Mouse (Mus musculus): Measurements from ENCODE around the gene Pygm. TPM values are rescaled to one million over a fixed set of nuclear protein-coding genes. Genes with fewer than 3 reads are reported as not detected.

Gene Pygm
- polyA plus RNA-seq, 1 experiment from 2014 or later, result 6.8 TPM

DNA sequence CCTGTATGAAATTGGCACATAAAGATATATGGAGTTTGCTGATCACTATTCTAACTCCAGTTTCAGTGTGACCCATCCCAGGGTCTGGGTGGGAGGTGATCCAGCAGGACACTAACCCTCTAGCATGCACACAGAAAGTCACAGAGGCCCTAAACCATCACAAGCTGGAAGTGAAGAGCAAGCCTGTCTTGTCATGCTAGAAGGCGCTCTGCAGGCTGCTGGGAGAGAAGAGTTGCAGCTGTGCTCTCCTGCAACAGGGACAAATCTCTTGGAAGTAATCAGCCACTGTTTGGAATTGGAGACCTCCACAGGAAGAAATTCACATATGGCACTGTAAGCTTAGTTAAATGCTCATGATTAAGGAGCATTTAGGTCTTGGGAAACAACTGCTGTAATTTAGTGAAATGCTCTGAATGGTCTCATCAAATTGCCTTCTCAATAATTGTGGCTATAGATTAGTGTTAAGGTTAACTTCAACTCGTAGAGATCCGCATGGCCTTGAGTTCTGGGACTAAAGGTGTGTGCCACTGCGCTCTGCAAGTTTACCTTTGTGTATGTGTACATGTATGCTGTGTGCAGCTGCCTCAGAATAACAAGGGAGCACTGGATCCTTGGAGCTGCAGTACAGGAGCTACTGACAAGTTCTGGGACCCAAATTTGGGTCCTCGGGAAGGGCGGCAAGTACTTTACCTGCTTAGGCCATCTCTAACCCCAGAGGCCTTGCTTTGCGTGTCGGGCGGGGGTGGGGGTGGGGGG, 3.6 kb upstream of the Pygm start:
- H3K27ac ChIP-seq (ENCODE audit: low read length), result no peak overlapping the region
- H3K36me3 ChIP-seq (ENCODE audit: control insufficient read depth, insufficient read depth, low read length), result peaks cover 17% of the 10 kb centered on the region
- 88% methylated on average over 9 of the region's 9 CpGs for WGBS
- no peak overlapping the region for H3K9ac ChIP-seq (ENCODE audit: low read depth, low read length)
- H3K4me2 ChIP-seq (ENCODE audit: low read depth, low read length), result no peak overlapping the region
- peaks cover 20% of the 10 kb centered on the region for H3K4me1 ChIP-seq (ENCODE audit: control insufficient read depth, insufficient read depth, low read length)
- H3K27me3 ChIP-seq (replicated peaks; ENCODE audit: control insufficient read depth, insufficient read depth, low read length), result no peaks in the 10 kb centered on the region
- no peak for ATAC-seq
- no peaks in the 10 kb centered on the region for H3K9me3 ChIP-seq (ENCODE audit: control insufficient read depth, low read length)
- no peak overlapping the region for H3K4me3 ChIP-seq (ENCODE audit: low read length)

DNA sequence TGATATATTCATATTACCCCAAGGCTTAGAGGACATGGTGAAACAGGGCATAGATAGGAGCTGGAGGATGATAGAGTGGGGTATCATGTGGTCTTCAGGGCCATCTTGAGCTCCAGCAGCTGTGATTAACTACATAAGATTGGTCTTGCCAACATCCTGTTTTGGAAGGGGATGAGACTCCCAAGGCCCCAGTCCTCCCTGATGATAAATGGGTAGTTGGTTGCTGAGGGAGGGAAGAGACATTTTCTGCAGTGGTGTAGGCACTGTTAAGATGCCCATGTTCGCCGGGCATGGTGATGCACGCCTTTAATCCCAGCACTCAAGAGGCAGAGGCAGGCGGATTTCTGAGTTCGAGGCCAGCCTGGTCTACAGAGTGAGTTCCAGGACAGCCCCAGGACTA, 3.0 kb upstream of the Pygm start:
- H3K4me3 ChIP-seq (ENCODE audit: low read length), result no peak overlapping the region
- WGBS, result 94% methylated on average over 5 of the region's 5 CpGs
- H3K27ac ChIP-seq (ENCODE audit: low read length), result no peak overlapping the region
- no peak overlapping the region for H3K4me2 ChIP-seq (ENCODE audit: low read depth, low read length)
- H3K9me3 ChIP-seq (ENCODE audit: control insufficient read depth, low read length), result no peaks in the 10 kb centered on the region
- H3K27me3 ChIP-seq (replicated peaks; ENCODE audit: control insufficient read depth, insufficient read depth, low read length), result no peaks in the 10 kb centered on the region
- ATAC-seq, result no peak
- H3K4me1 ChIP-seq (ENCODE audit: control insufficient read depth, insufficient read depth, low read length), result peaks cover 22% of the 10 kb centered on the region
- H3K9ac ChIP-seq (ENCODE audit: low read depth, low read length), result no peak overlapping the region
- peaks cover 13% of the 10 kb centered on the region for H3K36me3 ChIP-seq (ENCODE audit: control insufficient read depth, insufficient read depth, low read length)

DNA sequence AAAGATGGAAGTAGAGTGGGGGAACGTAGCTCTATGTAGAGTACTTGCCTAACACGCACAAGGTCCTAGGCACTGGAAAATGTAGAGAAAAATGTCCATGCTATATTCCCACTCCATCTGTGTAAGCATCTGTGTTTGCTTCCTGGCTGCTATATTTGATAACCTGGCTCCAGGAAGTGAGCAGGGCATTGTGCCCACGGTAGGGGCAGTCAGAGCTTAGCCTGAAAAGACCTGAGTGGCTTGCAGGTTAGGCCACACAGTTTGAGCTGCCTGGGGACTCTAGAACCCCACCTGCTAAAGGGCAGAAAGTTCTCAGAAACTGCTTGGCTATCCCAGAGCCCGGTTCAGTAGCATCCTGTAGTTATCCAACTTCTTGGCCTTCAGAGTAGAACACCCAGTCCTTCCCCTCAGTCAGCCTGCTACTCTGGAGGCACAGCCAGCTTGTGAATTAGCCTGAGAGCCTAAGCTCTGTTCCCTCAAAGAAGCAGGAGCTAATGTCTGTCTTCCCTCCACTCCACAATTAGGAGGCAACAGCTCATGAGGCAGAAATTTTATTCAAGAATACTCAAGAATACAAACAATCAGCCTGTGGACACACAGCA, 1.8 kb upstream of the Pygm start:
- no peak overlapping the region for H3K4me2 ChIP-seq (ENCODE audit: low read depth, low read length)
- ATAC-seq, result no peak
- H3K27ac ChIP-seq (ENCODE audit: low read length), result no peak overlapping the region
- peaks cover 22% of the 10 kb centered on the region for H3K4me1 ChIP-seq (ENCODE audit: control insufficient read depth, insufficient read depth, low read length)
- H3K36me3 ChIP-seq (ENCODE audit: control insufficient read depth, insufficient read depth, low read length), result peaks cover 8% of the 10 kb centered on the region; the same call in 1 of the 2 replicates
- no peaks in the 10 kb centered on the region for H3K9me3 ChIP-seq (ENCODE audit: control insufficient read depth, low read length)
- no peak overlapping the region for H3K9ac ChIP-seq (ENCODE audit: low read depth, low read length)
- no peaks in the 10 kb centered on the region for H3K27me3 ChIP-seq (replicated peaks; ENCODE audit: control insufficient read depth, insufficient read depth, low read length)
- 72% methylated on average over 4 of the region's 4 CpGs for WGBS
- H3K4me3 ChIP-seq (ENCODE audit: low read length), result no peak overlapping the region

DNA sequence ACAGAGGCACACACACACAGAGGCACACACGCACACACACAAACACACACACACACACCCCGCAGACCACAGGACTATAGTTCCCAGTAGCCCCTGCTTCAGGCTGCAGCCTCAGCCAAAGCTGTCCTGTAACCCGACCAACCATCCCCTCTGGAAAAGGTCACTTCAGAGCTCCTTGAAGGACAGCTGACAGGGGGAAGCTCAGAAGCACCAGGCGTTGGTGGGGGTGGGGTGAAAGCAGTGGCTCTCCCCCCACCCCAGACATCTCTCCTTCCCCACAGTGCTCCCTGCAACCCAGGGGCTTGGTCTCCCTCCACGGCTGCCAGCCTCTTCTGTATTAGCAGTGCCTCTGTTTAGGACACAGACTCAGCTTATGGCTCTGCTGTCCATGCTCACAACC, 729 bp upstream of the Pygm start:
- no peaks in the 10 kb centered on the region for H3K9me3 ChIP-seq (ENCODE audit: control insufficient read depth, low read length)
- no peak for ATAC-seq
- peaks cover 22% of the 10 kb centered on the region for H3K4me1 ChIP-seq (ENCODE audit: control insufficient read depth, insufficient read depth, low read length)
- no peak overlapping the region for H3K9ac ChIP-seq (ENCODE audit: low read depth, low read length)
- WGBS, result 47% methylated on average over 5 of the region's 5 CpGs
- no peaks in the 10 kb centered on the region for H3K27me3 ChIP-seq (replicated peaks; ENCODE audit: control insufficient read depth, insufficient read depth, low read length)
- H3K36me3 ChIP-seq (ENCODE audit: control insufficient read depth, insufficient read depth, low read length), result peaks cover 2% of the 10 kb centered on the region; the same call in 1 of the 2 replicates
- H3K4me3 ChIP-seq (ENCODE audit: low read length), result no peak overlapping the region
- H3K4me2 ChIP-seq (ENCODE audit: low read depth, low read length), result no peak overlapping the region
- peak overlapping the region; percentile 49; the same call in 1 of the 2 replicates for H3K27ac ChIP-seq (ENCODE audit: low read length)

DNA sequence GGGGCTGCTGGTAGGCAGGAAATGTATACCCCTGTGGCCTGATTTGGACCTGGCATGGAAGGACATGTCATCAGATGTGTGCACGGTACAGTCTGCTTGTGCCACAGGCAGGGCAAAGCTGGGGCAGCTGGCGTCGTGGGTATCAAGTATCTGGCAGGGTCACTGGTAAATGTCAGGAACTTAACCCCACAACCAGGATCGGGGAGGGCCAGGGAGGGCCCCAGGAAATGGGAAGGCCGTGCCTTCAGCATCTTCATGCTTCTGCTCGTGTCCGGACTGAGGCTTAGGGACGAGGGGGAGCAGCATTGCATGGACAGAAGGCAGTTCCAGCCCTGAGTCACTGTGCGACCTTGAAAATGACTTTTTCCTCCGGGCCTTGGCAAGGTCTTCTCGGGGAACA, 755 bp downstream of the Pygm start:
- no peaks in the 10 kb centered on the region for H3K27me3 ChIP-seq (replicated peaks; ENCODE audit: control insufficient read depth, insufficient read depth, low read length)
- H3K36me3 ChIP-seq (ENCODE audit: control insufficient read depth, insufficient read depth, low read length), result no peaks in the 10 kb centered on the region
- H3K4me3 ChIP-seq (ENCODE audit: low read length), result no peak overlapping the region
- WGBS, result 80% methylated on average over 11 of the region's 11 CpGs
- H3K4me2 ChIP-seq (ENCODE audit: low read depth, low read length), result no peak overlapping the region
- H3K4me1 ChIP-seq (ENCODE audit: control insufficient read depth, insufficient read depth, low read length), result peaks cover 33% of the 10 kb centered on the region
- no peak for ATAC-seq
- H3K9me3 ChIP-seq (ENCODE audit: control insufficient read depth, low read length), result no peaks in the 10 kb centered on the region
- no peak overlapping the region for H3K27ac ChIP-seq (ENCODE audit: low read length)
- H3K9ac ChIP-seq (ENCODE audit: low read depth, low read length), result no peak overlapping the region

DNA sequence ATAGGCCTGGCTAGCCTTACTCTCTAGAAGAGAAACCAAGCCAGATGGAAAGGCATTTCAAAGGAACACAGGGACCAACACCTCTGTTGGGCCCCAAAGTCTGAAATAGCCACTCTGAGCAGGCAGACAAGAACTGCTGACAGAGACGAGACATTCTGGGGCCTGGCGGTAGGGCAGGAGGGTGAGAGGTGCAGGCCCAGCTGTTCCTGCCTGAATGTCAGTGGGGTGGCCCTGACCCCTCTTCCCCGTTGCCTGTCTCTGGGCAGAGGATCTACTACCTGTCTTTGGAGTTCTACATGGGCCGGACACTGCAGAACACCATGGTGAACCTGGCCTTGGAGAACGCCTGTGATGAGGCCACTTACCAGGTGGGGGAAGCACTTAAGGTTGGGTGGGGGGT, 1.2 kb downstream of the Pygm start:
- 80% methylated on average over 5 of the region's 5 CpGs for WGBS
- no peak overlapping the region for H3K4me2 ChIP-seq (ENCODE audit: low read depth, low read length)

DNA sequence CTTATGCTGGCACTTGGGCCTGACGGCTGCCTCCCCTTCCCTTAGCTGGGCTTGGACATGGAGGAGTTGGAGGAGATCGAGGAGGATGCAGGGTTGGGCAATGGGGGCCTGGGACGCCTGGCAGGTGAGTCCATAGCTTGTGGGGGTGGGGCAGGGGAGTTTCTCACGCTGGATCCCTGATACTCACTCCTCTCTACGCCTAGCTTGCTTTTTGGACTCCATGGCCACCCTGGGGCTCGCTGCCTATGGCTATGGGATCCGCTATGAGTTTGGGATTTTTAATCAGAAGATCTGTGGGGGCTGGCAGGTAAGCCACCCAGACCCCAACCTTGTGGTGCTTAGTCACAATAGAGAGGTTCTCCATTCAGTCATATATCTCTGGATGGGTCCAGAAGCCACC, 1.6 kb downstream of the Pygm start:
- Histone ChIP-seq H3K27me3 (replicated peaks; ENCODE audit: control insufficient read depth, insufficient read depth, low read length) (no peaks in the 10 kb centered on the region), H3K4me3 (ENCODE audit: low read length) (no peak overlapping the region), H3K36me3 (ENCODE audit: control insufficient read depth, insufficient read depth, low read length) (no peaks in the 10 kb centered on the region), H3K4me1 (ENCODE audit: control insufficient read depth, insufficient read depth, low read length) (peaks cover 34% of the 10 kb centered on the region), H3K9me3 (ENCODE audit: control insufficient read depth, low read length) (no peaks in the 10 kb centered on the region), H3K9ac (ENCODE audit: low read depth, low read length) (no peak overlapping the region), H3K4me2 (ENCODE audit: low read depth, low read length) (no peak overlapping the region), H3K27ac (ENCODE audit: low read length) (no peak overlapping the region)
- 84% methylated on average over 7 of the region's 7 CpGs for WGBS
- ATAC-seq, result no peak

More for the DNA sequence above, 1.2 kb downstream of the Pygm start:
- ATAC-seq, result no peak
- H3K36me3 ChIP-seq (ENCODE audit: control insufficient read depth, insufficient read depth, low read length), result no peaks in the 10 kb centered on the region
- H3K4me1 ChIP-seq (ENCODE audit: control insufficient read depth, insufficient read depth, low read length), result peaks cover 34% of the 10 kb centered on the region
- H3K4me3 ChIP-seq (ENCODE audit: low read length), result no peak overlapping the region
- no peak overlapping the region for H3K27ac ChIP-seq (ENCODE audit: low read length)
- no peaks in the 10 kb centered on the region for H3K9me3 ChIP-seq (ENCODE audit: control insufficient read depth, low read length)
- H3K9ac ChIP-seq (ENCODE audit: low read depth, low read length), result 0 out of 2 replicates have a peak overlapping the region, but pooled peaks have one; percentile 21
- H3K27me3 ChIP-seq (replicated peaks; ENCODE audit: control insufficient read depth, insufficient read depth, low read length), result no peaks in the 10 kb centered on the region

DNA sequence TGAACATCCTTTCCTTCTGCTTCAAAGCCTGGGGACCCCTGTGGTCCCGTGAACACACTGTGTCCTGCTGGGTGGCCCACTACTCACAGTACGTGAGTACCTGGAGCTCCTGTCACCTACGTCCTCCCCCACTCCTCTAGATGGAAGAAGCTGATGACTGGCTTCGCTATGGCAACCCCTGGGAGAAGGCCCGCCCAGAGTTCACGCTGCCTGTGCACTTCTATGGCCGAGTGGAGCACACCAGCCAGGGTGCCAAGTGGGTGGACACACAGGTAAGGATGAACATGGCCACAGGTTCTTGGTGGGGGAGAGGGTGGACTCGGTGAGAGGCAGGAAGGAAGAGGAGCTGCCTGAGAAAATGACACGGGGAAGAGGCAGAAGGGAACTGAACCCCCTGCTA, 2.0 kb downstream of the Pygm start:
- Histone ChIP-seq H3K9ac (ENCODE audit: low read depth, low read length) (no peak overlapping the region), H3K4me2 (ENCODE audit: low read depth, low read length) (no peak overlapping the region), H3K27ac (ENCODE audit: low read length) (no peak overlapping the region), H3K36me3 (ENCODE audit: control insufficient read depth, insufficient read depth, low read length) (no peaks in the 10 kb centered on the region), H3K4me1 (ENCODE audit: control insufficient read depth, insufficient read depth, low read length) (peaks cover 34% of the 10 kb centered on the region), H3K27me3 (replicated peaks; ENCODE audit: control insufficient read depth, insufficient read depth, low read length) (no peaks in the 10 kb centered on the region), H3K4me3 (ENCODE audit: low read length) (no peak overlapping the region), H3K9me3 (ENCODE audit: control insufficient read depth, low read length) (no peaks in the 10 kb centered on the region)
- ATAC-seq, result no peak
- 70% methylated on average over 9 of the region's 9 CpGs for WGBS

DNA sequence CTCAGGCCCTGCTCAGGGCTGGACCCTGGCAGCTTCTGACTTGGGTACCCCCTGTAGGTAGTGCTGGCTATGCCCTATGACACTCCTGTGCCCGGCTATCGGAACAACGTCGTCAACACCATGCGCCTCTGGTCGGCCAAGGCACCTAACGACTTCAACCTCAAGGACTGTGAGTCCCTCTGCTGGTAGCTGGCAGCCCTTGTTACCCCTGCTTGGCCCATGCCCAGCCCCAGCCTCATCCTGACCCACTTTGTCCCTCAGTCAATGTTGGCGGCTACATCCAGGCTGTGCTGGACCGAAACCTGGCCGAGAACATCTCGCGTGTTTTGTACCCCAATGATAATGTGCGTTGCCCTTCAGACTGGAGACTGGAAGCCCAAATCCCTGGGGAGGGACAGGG, 3.8 kb downstream of the Pygm start:
- no peak for ATAC-seq
- WGBS, result 86% methylated on average over 13 of the region's 13 CpGs
- H3K4me1 ChIP-seq (ENCODE audit: control insufficient read depth, insufficient read depth, low read length), result peaks cover 34% of the 10 kb centered on the region
- H3K9ac ChIP-seq (ENCODE audit: low read depth, low read length), result no peak overlapping the region
- H3K4me3 ChIP-seq (ENCODE audit: low read length), result no peak overlapping the region
- no peak overlapping the region for H3K27ac ChIP-seq (ENCODE audit: low read length)
- no peaks in the 10 kb centered on the region for H3K27me3 ChIP-seq (replicated peaks; ENCODE audit: control insufficient read depth, insufficient read depth, low read length)
- H3K36me3 ChIP-seq (ENCODE audit: control insufficient read depth, insufficient read depth, low read length), result 0 out of 2 replicates have a peak, but pooled peaks cover 3% of the 10 kb centered on the region
- no peak overlapping the region for H3K4me2 ChIP-seq (ENCODE audit: low read depth, low read length)
- no peaks in the 10 kb centered on the region for H3K9me3 ChIP-seq (ENCODE audit: control insufficient read depth, low read length)

All from intestine, embryonic 16.5 days (tissue).